Mouse (Mus musculus) thymus, adult 2 months (tissue): ENCODE measurements at regions not wholly inside any gene's neighbourhood (a gene's known extent, or its start where the extent isn't known, plus 50 kb on each side); places are given as distances from the start of the nearest gene placed in this dataset.

Experiments
- CTCF ChIP-seq: fragments of 200-500 bp; IDR thresholded peaks from 2 replicates; pipeline ENCODE4 v1.5.1; 2012; ENCODE audit warnings: mild to moderate bottlenecking, control low read depth, low read length, moderate library complexity, borderline replicate concordance; ENCODE audit not compliant: control insufficient read depth, poor library complexity, insufficient read depth; ENCODE audit errors: extremely low read depth
- POLR2A ChIP-seq: fragments of 200-500 bp; IDR thresholded peaks from 2 replicates; pipeline ENCODE4 v1.6.1; 2012; ENCODE audit warnings: mild to moderate bottlenecking, low read length, control low read depth, moderate library complexity; ENCODE audit not compliant: control insufficient read depth, poor library complexity, insufficient read depth; ENCODE audit errors: extremely low read depth

DNA sequence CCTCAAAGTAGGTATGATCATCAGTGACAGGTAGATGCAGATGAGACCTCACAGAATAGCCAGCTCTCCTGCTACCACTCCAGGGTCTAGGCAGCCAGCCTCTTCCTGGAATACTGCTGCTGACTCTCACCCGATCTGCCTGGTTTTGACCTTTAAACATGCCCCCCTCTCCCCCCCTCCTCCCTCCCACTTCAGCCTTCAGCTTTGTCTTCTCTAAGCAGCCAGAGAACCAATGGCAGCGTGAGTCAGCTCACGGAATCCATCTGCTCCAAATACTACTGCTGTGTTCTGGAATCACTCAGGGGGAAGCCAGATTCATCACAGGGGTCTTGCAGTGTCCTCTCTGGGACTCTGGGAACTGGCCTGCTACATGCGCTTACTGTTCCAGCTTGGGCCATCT, 83.4 kb upstream of the Cpeb2 start:
- no peak for TF ChIP-seq CTCF
- TF ChIP-seq POLR2A = no peak
